In the genomic region with DNA sequence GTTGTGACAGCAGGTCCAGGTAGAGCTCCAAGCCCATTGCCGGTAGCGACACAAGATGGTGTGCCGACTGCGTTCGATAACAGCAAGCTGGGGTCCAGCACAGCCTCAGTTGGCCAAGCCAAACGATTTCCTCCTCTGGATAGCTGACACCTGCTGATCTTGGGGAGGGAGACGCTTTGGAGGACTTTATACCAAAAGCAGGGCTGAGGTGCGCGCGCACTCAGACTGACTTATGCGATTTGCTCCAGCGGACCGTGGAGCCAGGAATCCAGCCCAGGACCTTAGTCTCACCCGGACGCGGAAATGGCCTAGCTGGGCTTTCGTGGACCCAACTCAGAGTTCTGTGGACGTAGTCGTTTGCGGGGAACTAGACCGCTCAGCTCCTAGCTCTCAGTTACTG, we compare ENCODE assay signal across 8 mouse cellular contexts. TPM values are rescaled to one million over a fixed set of nuclear protein-coding genes. Genes with fewer than 3 reads are reported as not detected.
DNase-seq lines count a peak whose midpoint lies in the region; ATAC-seq and TF ChIP-seq lines count a peak whose summit lies in the region.

No protein-coding gene starts in this region.

- peak overlapping the region; percentile 34 for H3K9ac ChIP-seq in neural tube, embryonic 15.5 days (replicated peaks)

- H3K4me1 ChIP-seq in lung, adult 2 months (ENCODE audit: control insufficient read depth, insufficient read depth, low read length): peaks cover 4% of the 10 kb centered on the region
- peaks cover 43% of the 10 kb centered on the region for H3K4me1 ChIP-seq in neural tube, embryonic 15.5 days

- TF ChIP-seq CTCF in lung, adult 2 months (IDR thresholded peaks at IDR 0.05; ENCODE audit: insufficient read depth, low read length): no peak

- no peak for ATAC-seq in neural tube, embryonic 15.5 days (ENCODE audit: low FRiP score)

- H3K27ac ChIP-seq in neural tube, embryonic 15.5 days (replicated peaks): no peak overlapping the region

- H3K36me3 ChIP-seq in neural tube, embryonic 15.5 days: no peaks in the 10 kb centered on the region

- H3K27me3 ChIP-seq in neural tube, embryonic 15.5 days (replicated peaks): peaks cover 18% of the 10 kb centered on the region; the same call in 1 of the 2 replicates

- H3K9me3 ChIP-seq in neural tube, embryonic 15.5 days (replicated peaks): no peaks in the 10 kb centered on the region

- peak; percentile 80 for TF ChIP-seq POLR2A in lung, adult 2 months (IDR thresholded peaks at IDR 0.05; ENCODE audit: borderline replicate concordance, extremely low read depth, low read depth, low read length)

- peak; percentile 43 for DNase-seq in layer of hippocampus, adult 11-12 months (ENCODE audit: low spot score)
- no peak for DNase-seq in layer of hippocampus, adult 18-20 months (ENCODE audit: low spot score in 2 of 2)
- DNase-seq in embryo, embryonic 10.5 days (ENCODE audit: low spot score): peak; percentile 86
- peak; percentile 99 for DNase-seq in heart, adult 11 months
- DNase-seq in kidney, adult 11 months: peak; percentile 93
- peak; percentile 82 for DNase-seq in lung, adult 2 months
- DNase-seq in thymus, postnatal 14 days: peak; percentile 82

- peak overlapping the region; percentile 70 for H3K4me2 ChIP-seq in neural tube, embryonic 15.5 days

- under 1% methylated on average over 21 of the region's 21 CpGs for WGBS in lung, adult 2 months
- 5% methylated on average over 21 of the region's 21 CpGs for WGBS in neural tube, embryonic 15.5 days

- H3K4me3 ChIP-seq in lung, adult 2 months (replicated peaks; ENCODE audit: extremely low read depth, low read depth, low read length): peak overlapping the region; percentile 69
- H3K4me3 ChIP-seq in neural tube, embryonic 15.5 days (replicated peaks): peak overlapping the region; percentile 41

RNA-seq across cellular contexts. Expression of a gene that starts 3.0 kb away (rescaled TPM):
- total RNA-seq in layer of hippocampus, adult 18-20 months (2021): 1 to 10 TPM; 3.5 to 3.6 TPM
- 137 and 149 TPM in 2 replicates for polyA plus RNA-seq in lung, adult 2 months (2012; rRNA removed)
- polyA plus RNA-seq in neural tube, embryonic 15.5 days (2015; fragmentation: Nextera tagmentation; extraction: Ambion mirVana): 6.3 and 16.2 TPM in 2 replicates

RNA-seq across cellular contexts. Expression of a gene that starts 11.9 kb away (rescaled TPM):
- not detected for total RNA-seq in layer of hippocampus, adult 18-20 months (2021)
- not detected in 2 replicates for polyA plus RNA-seq in lung, adult 2 months (2012; rRNA removed)
- polyA plus RNA-seq in neural tube, embryonic 15.5 days (2015; fragmentation: Nextera tagmentation; extraction: Ambion mirVana): not detected in 2 replicates

RNA-seq across cellular contexts. Expression of a gene that starts 25.8 kb away (rescaled TPM):
- 100 to 1,000 TPM; 477 to 485 TPM for total RNA-seq in layer of hippocampus, adult 18-20 months (2021)
- 479 and 563 TPM in 2 replicates for polyA plus RNA-seq in lung, adult 2 months (2012; rRNA removed)
- polyA plus RNA-seq in neural tube, embryonic 15.5 days (2015; fragmentation: Nextera tagmentation; extraction: Ambion mirVana): 1,840 and 1,880 TPM in 2 replicates

RNA-seq across cellular contexts. Expression of a gene that starts 35.9 kb away (rescaled TPM):
- total RNA-seq in layer of hippocampus, adult 18-20 months (2021): 10 to 100 TPM; 10.2 to 10.3 TPM
- 163 and 178 TPM in 2 replicates for polyA plus RNA-seq in lung, adult 2 months (2012; rRNA removed)
- 9.6 and 13.8 TPM in 2 replicates for polyA plus RNA-seq in neural tube, embryonic 15.5 days (2015; fragmentation: Nextera tagmentation; extraction: Ambion mirVana)

RNA-seq across cellular contexts. Expression of a gene that starts 53.0 kb away (rescaled TPM):
- total RNA-seq in layer of hippocampus, adult 18-20 months (2021): 1 to 10 TPM; 3.7 to 5.6 TPM
- 47.8 and 63.7 TPM in 2 replicates for polyA plus RNA-seq in lung, adult 2 months (2012; rRNA removed)
- polyA plus RNA-seq in neural tube, embryonic 15.5 days (2015; fragmentation: Nextera tagmentation; extraction: Ambion mirVana): 1.3 and 5.3 TPM in 2 replicates

Comparison
In these comparisons a context has a peak if more than half of its experiments do, and no peak if none do; other contexts are left out.
1. DNase-seq: peak in layer of hippocampus, adult 11-12 months (single experiment), embryo, embryonic 10.5 days (single experiment), heart, adult 11 months (single experiment), kidney, adult 11 months (single experiment), lung, adult 2 months (single experiment) and thymus, postnatal 14 days (single experiment); none in layer of hippocampus, adult 18-20 months (0 of 2).